Mouse (Mus musculus) midbrain, embryonic 12.5 days (tissue): ENCODE measurements around the gene Olfr1340. TPM values are rescaled to one million over a fixed set of nuclear protein-coding genes. Genes with fewer than 3 reads are reported as not detected.

Experiments
- ATAC-seq: fragments of 200-750 bp; cut with Nextera tagmentation; 2 replicates; pipeline ENCODE4 v1.8.0; 2017; ENCODE audit warnings: low read depth, moderate TSS enrichment, moderate library complexity; ENCODE audit not compliant: low FRiP score
- H3K27ac ChIP-seq: fragments of 300-500 bp; sonication (generic); replicated peaks from 2 replicates; pipeline ENCODE4 v1.5.1; 2016; ENCODE audit warnings: mild to moderate bottlenecking
- H3K27me3 ChIP-seq: fragments of 300-500 bp; sonication (generic); 2 replicates; pipeline ENCODE4 v1.6.1; 2016; ENCODE audit warnings: mild to moderate bottlenecking
- H3K36me3 ChIP-seq: fragments of 300-500 bp; sonication (generic); 2 replicates; pipeline ENCODE4 v1.6.1; 2016
- H3K4me1 ChIP-seq: fragments of 300-500 bp; sonication (generic); 2 replicates; pipeline ENCODE4 v1.6.1; 2016
- H3K4me2 ChIP-seq: fragments of 300-500 bp; sonication (generic); replicated peaks from 2 replicates; pipeline ENCODE4 v1.6.1; 2016; ENCODE audit warnings: mild to moderate bottlenecking, moderate library complexity
- H3K4me3 ChIP-seq: fragments of 300-500 bp; sonication (generic); 2 replicates; pipeline ENCODE4 v1.5.1; 2016; ENCODE audit warnings: mild to moderate bottlenecking
- H3K9ac ChIP-seq: fragments of 300-500 bp; sonication (generic); replicated peaks from 2 replicates; pipeline ENCODE4 v1.6.1; 2016; ENCODE audit warnings: mild to moderate bottlenecking, moderate library complexity
- H3K9me3 ChIP-seq: fragments of 300-500 bp; sonication (generic); 2 replicates; pipeline ENCODE4 v1.6.1; 2016; ENCODE audit warnings: mild to moderate bottlenecking
- WGBS: fragments of 180-500 bp; shearing (Covaris S2); methylation state at CpG from one replicate; pipeline ENCODE4 v1.1.7; 2016; 5-methylcytosine and 5-hydroxymethylcytosine counted together
- polyA plus RNA-seq: library from polyadenylated mRNA; unstranded; fragments of >200 nt; fragmentation: Nextera tagmentation; extraction: Ambion mirVana; gene quantifications from 2 replicates; pipeline ENCODE4 v1.2.1, GENCODE M21; 2016

Olfr1340 gene
- polyA plus RNA-seq, 1 experiment from 2014 or later, result not detected

GRCm38 (mm10) chr4:118758637-118759036 lies 38.7 kb downstream of the Olfr1340 start, which contains the start of gene Olfr1338:
Olfr1338 (minus strand) TSS chr4:118758737.
- Histone ChIP-seq H3K4me3 (no peak within 1 kb of the TSS), H3K27me3 (no peaks in the 10 kb centered on the region), H3K9me3 (no peaks in the 10 kb centered on the region), H3K4me1 (no peaks in the 10 kb centered on the region), H3K4me2 (no peak within 1 kb of the TSS), H3K27ac (no peak within 1 kb of the TSS), H3K36me3 (no peaks in the 10 kb centered on the region), H3K9ac (no peak within 1 kb of the TSS)
- no peak for ATAC-seq
- WGBS, result 97% methylated on average over 1 of the region's 1 CpGs

Other genes with a start within 250 kb of the Olfr1340 start
- 16.2 and 21.0 TPM in 2 replicates for gene Tie1, start 230.1 kb upstream of the Olfr1340 start, polyA plus RNA-seq
- 0.26 and 0.48 TPM in 2 replicates for gene 2610528J11Rik, start 193.1 kb upstream of the Olfr1340 start, polyA plus RNA-seq
- 0.13 and 0.26 TPM in 2 replicates for gene Tmem125, start 176.1 kb upstream of the Olfr1340 start, polyA plus RNA-seq
- 0.92 and 1.5 TPM in 2 replicates for gene Cfap57, start 99.4 kb upstream of the Olfr1340 start, polyA plus RNA-seq
- 167 TPM in 2 replicates for gene Ebna1bp2, start 99.3 kb upstream of the Olfr1340 start, polyA plus RNA-seq
- not detected in 2 replicates for gene Olfr62, start 61.2 kb upstream of the Olfr1340 start, polyA plus RNA-seq
- gene Olfr1342, start 27.4 kb upstream of the Olfr1340 start, polyA plus RNA-seq, result not detected in 2 replicates
- not detected in 2 replicates for gene Olfr1341, start 16.6 kb upstream of the Olfr1340 start, polyA plus RNA-seq
- gene Olfr1339, start 12.0 kb downstream of the Olfr1340 start, polyA plus RNA-seq, result not detected in 2 replicates
- gene Olfr1338, start 38.6 kb downstream of the Olfr1340 start, polyA plus RNA-seq, result not detected in 2 replicates
- gene Olfr1337, start 62.4 kb downstream of the Olfr1340 start, polyA plus RNA-seq, result not detected in 2 replicates
- gene Olfr1335, start 89.8 kb downstream of the Olfr1340 start, polyA plus RNA-seq, result not detected in 2 replicates
- not detected in 2 replicates for gene Olfr1333, start 116.1 kb downstream of the Olfr1340 start, polyA plus RNA-seq
- gene Olfr1331, start 144.5 kb downstream of the Olfr1340 start, polyA plus RNA-seq, result not detected in 2 replicates
- gene Olfr1330, start 168.5 kb downstream of the Olfr1340 start, polyA plus RNA-seq, result not detected in 2 replicates
- gene Olfr1329, start 197.3 kb downstream of the Olfr1340 start, polyA plus RNA-seq, result not detected in 2 replicates
- gene Olfr1328, start 218.5 kb downstream of the Olfr1340 start, polyA plus RNA-seq, result not detected in 2 replicates
- not detected in 2 replicates for gene Lao1, start 241.4 kb downstream of the Olfr1340 start, polyA plus RNA-seq